Comparison of ENCODE assay signal across 12 mouse cellular contexts in genomic region chr1:68886823-68887222, GRCm38 (mm10).
A peak's percentile ranks its signal among the peaks of the same experiment; 100 is the strongest.
DNase-seq lines count a peak whose midpoint lies in the region; ATAC-seq lines count a peak whose summit lies in the region.
"Had no signal": no experiment of that assay in that cellular context is flagged by ENCODE, and none has a peak within 500 bp of the region (broad histone marks: within the 10 kb centered on the region; RNA-seq: fewer than 3 reads in every experiment).

No protein-coding gene starts in this region.

- WGBS in kidney, embryonic 16.5 days: 84% methylated on average over 3 of the region's 3 CpGs

- H3K4me1 ChIP-seq in kidney, embryonic 16.5 days (ENCODE audit: insufficient read depth, low read length): no peaks in the 10 kb centered on the region

- H3K27me3 ChIP-seq in kidney, embryonic 16.5 days (ENCODE audit: insufficient read depth, low read length): no peaks in the 10 kb centered on the region

- H3K9ac ChIP-seq in kidney, embryonic 16.5 days (replicated peaks; ENCODE audit: low read length): no peak overlapping the region

- H3K4me3 ChIP-seq in kidney, embryonic 16.5 days (ENCODE audit: low read length): no peak overlapping the region

- H3K27ac ChIP-seq in kidney, embryonic 16.5 days (ENCODE audit: low read length): no peak overlapping the region
- H3K27ac ChIP-seq: kidney, postnatal 0 days had no signal

- H3K9me3 ChIP-seq in kidney, embryonic 16.5 days (ENCODE audit: low read length): no peaks in the 10 kb centered on the region

- DNase-seq in embryo, embryonic 10 days (ENCODE audit: low spot score): peak; percentile 7
- no peak for DNase-seq in embryo, embryonic 9.5 days (ENCODE audit: extremely low spot score)
- peak; percentile 85 for DNase-seq in cerebellum, adult 11-12 months
- DNase-seq in forelimb bud, embryonic 11.5 days (ENCODE audit: low read depth, low spot score): peak; percentile 21
- peak; percentile 56 to 85 for DNase-seq in layer of hippocampus, postnatal 14 days (ENCODE audit: low spot score in 2 of 2)
- DNase-seq in frontal cortex, postnatal 10 days (ENCODE audit: low spot score in 2 of 2): no peak
- DNase-seq: lung, postnatal 4 days; thymus, adult 2 months had no signal

- ATAC-seq in monocyte, adult 5-6 weeks (replicated peaks; ENCODE audit: insufficient number of reproducible peaks, low FRiP score, low TSS enrichment, poor library complexity, severe bottlenecking): no peak
- ATAC-seq in kidney, embryonic 16.5 days (ENCODE audit: low FRiP score, low TSS enrichment): no peak
- ATAC-seq: activated CD4-positive, CD25-positive, alpha-beta regulatory T cell, adult 4 months had no signal

- no peaks in the 10 kb centered on the region for H3K36me3 ChIP-seq in kidney, embryonic 16.5 days (ENCODE audit: insufficient read depth, low read length)

- no peak overlapping the region for H3K4me2 ChIP-seq in kidney, embryonic 16.5 days (replicated peaks; ENCODE audit: low read depth, low read length)

Comparison
In these comparisons a context has a peak if more than half of its experiments do, and no peak if none do; other contexts are left out.
1. DNase-seq: peak in embryo, embryonic 10 days (single experiment), cerebellum, adult 11-12 months (single experiment), forelimb bud, embryonic 11.5 days (single experiment) and layer of hippocampus, postnatal 14 days (2 of 2); none in embryo, embryonic 9.5 days (single experiment) and frontal cortex, postnatal 10 days (0 of 2).